Mouse (Mus musculus) mesoderm, embryonic 11.5 days (tissue): ENCODE data around the gene Aunip.

ENCODE experiments used
- DNase-seq: peaks from one replicate; pipeline ENCODE4 v3.0.0-alpha.2; 2012; ENCODE audit warnings: low read depth, low spot score

Aunip gene

DNA sequence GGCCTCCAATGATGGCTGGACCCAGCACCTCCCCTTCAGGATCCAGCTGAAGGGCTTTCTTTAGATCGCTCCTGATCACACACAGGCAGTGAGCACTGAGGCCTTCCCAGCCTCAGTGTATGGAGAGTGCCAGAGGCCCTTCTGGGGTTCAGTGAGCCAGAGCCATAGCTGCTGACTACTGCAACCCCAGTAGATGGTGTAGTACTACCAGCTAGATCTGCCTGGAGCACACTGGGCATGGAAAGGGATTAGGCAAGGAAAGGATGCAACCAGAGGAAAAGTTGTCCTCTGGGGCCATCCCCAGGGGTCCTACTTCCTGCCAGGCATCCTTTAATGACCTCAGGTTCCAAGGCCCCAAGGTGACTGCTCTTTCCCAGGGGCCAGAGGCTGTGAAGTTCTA is 42.8 kb downstream of the Aunip start:
- no peak for DNase-seq

DNA sequence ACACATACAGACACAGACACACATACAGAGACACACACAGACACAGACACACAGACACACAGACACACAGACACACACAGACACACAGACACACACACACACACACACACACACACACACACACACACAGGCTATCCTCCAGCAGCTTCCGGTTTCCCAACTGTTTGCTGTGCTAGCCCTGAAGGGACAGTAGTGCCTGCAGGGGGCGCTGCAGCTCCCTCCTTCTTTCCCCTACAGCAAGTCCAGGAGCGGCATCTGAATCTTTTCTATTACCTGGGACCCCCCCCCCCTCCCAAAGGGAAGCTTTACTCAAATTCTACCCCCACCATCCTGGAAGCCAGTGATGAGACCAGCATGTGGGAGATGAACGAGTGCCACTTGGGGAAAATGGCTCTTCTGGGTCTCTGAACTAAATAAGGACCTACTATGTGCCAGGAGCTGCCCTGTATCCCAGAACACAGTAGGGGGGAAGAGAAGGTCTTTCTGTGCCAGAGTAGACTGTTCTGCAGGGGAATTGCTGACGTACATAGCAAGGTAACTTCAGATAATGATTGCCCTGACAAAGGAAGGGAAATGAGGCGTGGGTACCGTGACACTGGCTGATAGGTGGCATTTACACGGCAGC is 45.3 kb downstream of the Aunip start:
- no peak for DNase-seq

DNA sequence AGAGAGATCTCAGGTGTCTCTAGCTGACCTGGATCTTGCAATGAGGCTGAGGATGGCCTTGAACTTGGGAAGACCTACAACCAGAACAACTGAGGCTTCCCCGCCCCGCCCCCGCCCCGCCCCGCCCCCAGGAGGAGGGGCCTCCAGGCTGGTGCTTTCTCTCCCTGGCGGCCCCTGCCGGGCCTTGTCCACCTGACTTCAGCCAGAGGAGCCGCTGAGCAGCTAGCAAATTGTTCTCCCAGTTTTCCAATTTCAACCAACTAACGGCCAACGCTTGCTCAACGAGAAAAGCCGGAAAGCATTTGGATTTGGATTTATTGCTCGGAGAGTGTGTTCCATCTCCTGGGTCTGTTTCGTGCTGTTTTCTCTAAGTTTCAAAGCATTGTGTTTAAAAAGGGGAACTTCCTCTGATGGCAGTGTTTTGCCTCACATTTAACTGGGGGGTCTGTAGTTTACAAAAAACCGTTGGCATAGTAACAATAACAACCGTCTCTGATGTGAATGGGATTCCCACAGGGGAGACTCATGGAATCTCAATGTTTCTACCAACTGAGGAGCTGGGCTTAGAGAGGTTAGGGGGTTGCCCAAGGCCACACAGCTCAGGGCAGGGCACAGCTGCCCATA is 46.9 kb downstream of the Aunip start:
- DNase-seq = no peak

DNA sequence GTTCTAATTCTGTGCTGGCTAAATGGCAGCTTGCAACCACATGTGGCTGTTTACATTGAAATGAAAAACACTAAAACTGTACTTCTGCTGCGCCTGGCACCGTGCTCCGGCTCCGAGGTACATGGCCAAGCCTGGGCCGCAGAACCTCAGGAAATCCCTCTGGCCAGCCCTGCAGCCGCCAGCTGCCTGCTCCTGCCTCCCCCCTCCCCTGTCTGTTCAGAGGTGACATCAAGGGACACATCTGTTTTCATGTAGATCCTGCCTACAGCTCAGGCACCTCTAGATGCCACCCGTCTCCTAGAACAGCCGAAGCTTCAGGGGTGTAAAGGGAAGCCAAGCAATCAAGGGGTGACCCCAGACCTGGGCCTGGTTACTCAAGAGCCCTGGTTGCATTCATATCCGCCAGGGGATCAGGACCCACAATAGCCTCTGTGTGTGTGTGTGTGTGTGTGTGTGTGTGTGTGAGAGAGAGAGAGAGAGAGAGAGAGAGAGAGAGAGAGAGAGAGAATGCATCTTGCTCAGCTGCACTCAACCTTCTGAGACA is 47.8 kb downstream of the Aunip start:
- DNase-seq = no peak

DNA sequence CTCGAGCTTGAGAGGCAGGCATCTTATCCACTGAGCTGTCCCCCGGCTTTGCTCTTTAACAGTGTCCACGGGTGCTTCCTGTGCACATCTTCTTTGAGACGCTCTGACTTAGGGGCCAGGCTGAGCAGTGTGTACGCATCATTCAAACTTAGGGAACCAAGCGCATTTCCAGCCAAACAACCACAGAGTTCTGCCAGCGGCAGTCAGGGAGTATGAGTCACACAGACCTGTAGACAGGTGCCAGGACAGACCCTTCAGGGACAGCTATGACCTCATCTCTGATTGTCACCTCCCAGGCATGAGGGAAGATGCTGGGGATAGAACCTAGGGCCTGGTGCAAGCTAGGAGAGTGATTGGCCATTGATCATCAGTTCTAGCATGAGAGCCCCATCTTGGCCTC is 48.4 kb downstream of the Aunip start:
- no peak for DNase-seq

DNA sequence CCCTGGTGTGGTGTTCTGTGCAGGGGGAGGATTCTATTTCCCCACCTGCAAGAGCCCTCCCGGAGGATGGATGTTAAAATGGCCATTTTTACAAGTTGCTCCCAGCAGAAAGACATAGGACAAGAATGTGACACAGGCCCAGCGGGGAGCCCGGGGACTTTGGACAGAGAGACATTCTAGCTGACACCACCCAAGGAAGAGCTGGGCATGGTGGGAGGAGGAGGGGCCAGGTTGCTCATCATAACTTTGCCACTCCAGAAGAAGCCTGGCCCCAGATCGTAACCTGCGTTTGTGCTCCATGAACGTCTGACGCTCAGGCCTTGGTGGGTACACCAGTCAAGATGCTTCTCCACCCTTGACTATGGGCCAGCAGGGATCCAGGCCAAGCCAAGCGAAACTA is 49.9 kb downstream of the Aunip start:
- DNase-seq = no peak

DNA sequence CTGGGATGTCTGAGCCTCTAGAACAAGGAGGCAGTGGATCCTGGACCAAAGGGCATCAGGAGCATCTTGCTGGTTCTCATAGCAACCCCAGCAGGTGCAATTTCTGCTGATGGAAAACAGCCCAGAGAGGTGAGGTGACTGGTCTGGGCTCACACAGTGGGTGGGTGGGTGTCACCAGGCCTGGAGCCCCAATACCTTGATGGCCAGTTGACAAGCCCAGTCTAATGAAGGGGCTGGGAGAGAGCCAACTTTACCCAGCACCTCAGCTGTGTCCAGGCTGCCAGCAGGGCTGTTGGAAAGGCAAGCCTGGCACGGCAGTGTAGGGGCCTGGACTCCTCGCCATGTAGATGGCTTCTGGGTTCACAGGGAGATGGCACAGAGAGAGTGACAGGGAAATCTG is 51.2 kb downstream of the Aunip start:
- DNase-seq = no peak

DNA sequence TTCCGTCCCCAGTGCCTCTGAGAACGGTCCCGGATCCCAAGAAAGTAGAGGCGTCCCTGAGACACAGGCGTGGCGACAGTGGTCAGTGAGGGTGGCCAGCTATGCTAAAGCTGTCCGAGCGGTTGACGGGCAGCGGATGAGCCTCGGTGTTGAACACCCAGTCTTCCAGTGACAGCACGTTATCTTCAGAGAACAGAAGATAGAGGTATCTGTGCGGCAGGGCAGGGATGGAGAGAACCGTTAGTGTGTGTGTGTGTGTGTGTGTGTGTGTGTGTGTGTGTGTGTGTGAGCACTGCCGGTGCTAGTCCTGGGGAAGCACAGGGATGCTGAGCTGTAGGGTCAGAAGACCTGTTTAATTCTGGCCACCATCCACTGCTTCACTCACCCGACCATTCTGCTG is 52.8 kb downstream of the Aunip start:
- no peak for DNase-seq

DNA sequence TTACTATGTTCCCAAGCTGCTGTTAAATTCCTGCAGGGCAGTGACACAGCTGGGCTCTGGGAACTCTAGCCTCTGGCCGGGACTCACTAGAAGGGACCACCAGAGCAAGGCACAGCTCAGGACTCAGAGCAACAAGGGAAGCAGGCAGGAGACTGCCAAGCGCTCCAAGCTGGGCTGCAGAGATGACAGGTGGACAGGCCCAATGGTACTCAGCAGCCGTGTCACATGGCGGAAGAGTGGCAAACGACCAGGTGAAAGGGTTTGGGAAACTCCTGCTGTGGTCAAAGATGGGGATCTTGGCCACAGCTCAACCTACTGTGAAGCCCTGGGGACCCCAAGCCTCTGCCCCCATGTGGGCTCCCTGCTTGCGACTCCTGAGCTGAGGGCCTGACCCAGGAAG is 53.3 kb downstream of the Aunip start:
- no peak for DNase-seq

DNA sequence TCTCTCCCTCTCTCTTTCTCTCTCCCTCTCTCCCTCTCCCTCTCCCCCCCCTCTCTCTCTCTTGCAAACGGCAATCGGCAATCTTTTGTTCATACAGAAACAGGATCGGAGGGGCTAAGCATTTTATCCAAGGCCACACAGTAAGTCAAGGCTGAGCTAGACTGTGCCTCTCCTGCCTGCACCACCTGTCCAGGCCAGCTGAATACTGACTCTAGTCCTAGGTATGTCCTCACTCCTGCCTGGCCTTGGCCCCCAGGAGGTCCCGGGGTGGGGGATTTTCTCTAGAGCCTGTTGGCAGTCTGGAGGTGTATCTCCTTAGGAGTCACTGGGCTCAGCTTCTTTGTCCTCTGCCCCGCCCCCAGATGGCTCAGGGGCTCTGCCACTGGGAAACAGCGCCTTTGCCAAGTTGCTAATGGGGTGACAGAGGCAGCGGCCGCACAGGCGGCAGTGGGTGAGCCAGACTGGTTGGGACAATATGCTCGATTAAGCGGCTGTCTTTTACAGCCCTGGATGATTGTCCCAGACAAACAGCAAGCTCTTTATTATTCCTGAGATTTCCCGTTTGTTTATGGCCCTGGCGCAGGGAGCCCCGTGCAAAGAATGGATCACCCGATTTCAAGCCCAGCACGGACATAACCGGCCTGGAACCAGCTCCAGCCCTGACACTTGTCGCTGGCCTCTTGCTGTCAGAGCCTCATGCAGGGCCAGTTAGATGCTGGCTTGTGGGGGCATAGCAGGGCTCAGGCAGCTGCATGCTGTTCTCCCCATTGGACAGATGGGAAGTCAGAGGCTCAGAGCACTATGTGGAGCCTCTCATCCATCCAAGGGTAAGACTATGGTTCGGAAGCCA is 56.8 kb downstream of the Aunip start:
- no peak for DNase-seq

DNA sequence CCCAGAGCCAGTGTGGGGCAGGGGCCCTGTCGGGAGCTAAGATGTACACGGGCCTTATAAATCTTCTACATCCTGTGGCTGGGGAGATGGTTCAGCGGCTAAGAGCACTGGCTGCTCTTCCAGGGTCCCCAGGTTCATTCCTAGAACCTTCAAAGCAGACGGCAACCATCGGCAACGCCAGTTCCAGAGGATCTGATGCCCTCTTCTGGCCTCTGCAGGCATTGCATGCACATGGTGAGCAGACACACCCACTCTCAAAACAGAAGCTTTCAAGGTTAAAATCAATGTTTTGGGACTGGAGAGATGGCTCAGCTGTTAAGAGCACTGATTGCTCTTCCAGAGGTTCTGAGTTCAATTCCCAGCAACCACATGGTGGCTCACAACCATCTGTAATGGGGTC is 58.4 kb downstream of the Aunip start:
- DNase-seq = no peak

DNA sequence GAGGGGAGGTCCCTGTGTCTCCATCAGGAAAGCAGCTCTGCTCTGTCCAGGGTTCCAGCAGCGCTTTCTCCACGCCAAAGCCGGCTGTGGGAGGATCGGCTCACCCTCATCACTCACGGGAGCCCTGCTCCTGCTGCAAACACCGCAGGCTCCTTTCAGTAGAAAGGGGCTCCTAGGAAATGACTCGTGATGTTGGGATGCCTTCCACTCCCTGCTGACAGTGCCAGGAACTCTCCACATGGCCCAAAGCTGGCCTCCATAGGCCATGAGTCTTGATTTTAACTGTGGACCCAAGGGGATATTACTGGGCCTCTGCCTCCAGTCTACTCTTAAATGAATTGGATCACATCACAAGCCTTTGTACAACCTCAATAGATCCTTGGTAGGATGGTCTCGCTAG is 59.0 kb downstream of the Aunip start:
- no peak for DNase-seq

DNA sequence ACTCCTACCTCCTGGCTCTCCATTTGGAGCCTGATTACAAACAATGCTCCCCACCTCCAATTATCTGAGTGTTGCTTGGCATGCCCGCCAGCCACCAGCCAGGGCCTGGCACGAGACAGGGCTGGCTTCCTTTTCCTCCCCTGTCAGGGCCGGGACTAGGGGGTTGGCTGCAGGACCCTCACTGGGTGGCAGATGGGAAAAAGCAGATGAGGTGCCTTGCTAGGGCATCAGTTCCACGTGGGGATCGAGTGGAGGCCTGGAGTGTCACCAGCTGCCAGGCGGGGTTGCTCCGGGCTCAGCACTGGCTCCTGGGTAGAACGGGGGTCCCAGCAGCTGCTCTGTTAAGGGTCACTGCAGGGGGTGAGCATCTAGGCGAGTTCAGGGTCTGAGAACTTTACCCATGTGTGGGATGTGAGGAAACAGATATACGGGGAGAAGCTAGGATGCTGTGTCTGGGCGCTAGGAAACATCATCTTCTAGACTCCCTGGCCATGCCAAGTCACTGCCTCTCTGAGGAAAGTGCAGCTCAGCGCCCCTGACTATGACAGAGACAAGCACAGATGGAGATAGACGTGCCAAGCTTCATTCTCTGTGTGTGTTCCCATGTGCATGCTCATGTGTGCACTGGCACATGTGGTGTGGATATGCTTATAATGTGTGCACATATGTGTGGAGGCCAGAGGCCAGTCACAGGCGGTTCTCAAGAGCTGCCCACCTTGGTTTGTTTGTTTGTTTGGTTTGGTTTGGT is 60.1 kb downstream of the Aunip start:
- no peak for DNase-seq

DNA sequence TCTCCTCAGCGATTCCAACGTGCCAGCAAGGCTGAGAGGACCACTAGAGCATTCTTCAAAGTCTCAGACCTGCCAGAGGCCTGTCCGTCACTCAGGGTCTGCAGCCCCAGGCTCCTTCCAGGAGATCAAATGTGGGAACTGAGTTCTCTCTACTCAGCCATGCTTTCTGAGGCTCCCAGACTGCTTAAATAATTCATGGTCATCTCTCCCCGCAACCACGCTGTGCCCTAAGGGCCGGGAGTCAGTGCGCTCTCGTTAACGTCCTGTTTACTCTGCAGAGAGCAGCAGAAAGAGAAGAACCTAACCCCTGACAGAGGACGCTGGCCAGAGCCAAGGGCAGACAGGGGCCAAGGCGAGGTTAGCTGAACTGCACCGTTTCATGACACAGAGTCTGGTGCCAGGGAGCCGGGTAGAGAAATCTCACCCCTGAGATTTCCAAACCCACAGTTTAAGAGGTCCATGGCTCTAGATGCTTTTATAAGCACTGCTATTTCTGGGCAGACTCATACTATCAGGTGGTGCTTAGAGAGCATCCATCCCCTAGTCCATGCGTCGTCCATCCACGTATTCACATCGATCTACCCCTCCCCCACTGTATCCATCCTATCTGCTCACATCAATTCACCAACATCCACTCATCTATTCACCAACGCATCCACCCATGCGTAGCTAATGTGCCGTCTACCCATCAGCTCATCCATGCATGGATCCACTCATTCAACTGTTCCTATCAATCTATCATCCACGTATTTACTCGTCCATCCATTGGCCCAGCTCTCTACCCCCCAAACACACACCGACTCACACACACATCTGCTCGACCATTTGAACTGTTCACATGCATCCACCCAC is 61.9 kb downstream of the Aunip start:
- DNase-seq = no peak
